Mouse (Mus musculus): ENCODE measurements around the gene Phf1.
A peak's percentile ranks its signal among the peaks of the same experiment; 100 is the strongest.
"Not testable (repeated sequence)": the region's sequence is repeated elsewhere in the genome, so short reads cannot be mapped to it uniquely, and the experiment has no call there.

The Phf1 gene

GRCm38 (mm10) chr17:26932839-26933398 lies at the start of gene Phf1:
Gene Phf1 (plus strand): TSS chr17:26933052.
- peak; percentile 93 for DNase-seq

- no peak for DNase-seq
Observed at GRCm38 (mm10) chr17:26883585-26883984, 49.3 kb upstream of the Phf1 start.

- peak; percentile 83 for DNase-seq
Observed at GRCm38 (mm10) chr17:26884995-26885926, 47.6 kb upstream of the Phf1 start.

DNA sequence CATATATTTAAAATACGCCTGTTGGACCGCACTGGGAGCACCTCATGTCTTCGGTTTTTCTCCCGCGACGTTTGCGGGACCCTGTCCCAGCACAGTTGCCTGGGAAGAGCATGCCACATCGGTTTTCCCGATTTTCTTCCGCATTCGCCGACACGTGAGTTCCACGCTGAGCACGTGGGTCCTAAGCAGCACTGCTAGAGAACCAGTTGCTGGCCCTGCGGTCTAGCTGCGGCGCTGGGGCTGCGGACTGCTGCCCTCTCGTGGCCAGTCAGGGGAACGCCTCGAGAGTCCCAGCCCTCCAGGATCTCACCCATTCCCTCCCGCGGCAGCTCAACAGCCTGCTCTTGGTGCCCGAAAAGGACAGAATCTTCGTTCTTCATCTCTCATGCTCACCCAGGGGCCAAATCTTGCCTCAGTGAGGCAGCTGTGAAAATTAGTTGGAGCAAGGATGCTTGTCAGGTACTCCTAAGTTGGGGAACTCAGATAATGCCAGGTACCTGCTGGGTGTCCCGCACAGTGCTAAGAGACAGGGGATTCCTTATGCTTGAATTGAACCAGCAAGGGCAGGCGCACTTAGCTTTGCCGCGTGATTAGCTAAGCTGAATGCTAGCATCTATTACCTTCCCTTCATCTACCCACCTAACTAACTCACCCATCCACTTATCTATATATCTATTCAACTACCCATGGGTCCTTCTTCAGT lies 46.7 kb upstream of the Phf1 start:
- DNase-seq, result peak; percentile 90

DNA sequence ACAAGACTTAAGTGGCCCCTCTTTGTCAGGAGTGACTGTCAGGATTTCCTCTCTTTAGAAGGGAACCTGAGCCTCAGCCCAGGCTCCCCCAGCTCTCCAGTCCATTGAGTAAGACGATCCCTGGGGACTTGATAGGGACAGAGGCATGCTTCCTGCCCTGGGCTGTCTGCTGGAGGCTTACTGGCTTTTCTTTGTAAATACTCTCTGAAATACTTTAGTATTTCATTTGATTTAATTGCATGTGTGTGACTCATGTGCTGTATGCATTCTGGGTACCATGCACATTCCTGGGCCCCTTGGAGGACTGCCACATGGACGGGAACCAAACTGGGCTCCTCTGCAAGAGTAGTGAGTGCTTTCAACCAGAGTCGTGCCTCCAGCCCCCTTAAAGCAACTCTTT lies 44.9 kb upstream of the Phf1 start:
- no peak for DNase-seq

GRCm38 (mm10) chr17:26892635-26893375 lies 40.0 kb upstream of the Phf1 start:
- peak; percentile 64 for DNase-seq

GRCm38 (mm10) chr17:26893492-26893891 lies 39.4 kb upstream of the Phf1 start:
- peak; percentile 21 for DNase-seq

DNA sequence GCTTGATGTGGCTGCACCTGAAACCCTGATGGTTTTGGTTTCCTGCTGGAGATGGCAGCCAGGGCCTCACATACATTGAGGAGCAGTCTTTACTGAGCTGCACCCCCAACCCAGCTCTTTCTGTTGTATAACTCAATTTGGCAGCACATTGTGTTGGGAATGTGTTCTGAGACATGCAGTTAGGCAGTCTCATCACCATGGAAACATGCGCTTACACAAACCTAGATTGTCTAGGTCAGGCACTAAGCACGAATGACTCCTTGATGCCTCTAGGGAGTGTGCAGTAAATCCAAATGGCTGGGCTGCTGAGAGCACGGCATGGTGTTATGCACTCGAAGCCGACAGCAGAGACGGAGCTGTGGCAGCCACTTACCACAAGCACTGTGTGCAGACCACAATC lies 38.5 kb upstream of the Phf1 start:
- peak; percentile 27 for DNase-seq

- DNase-seq, result peak; percentile 90
Observed at GRCm38 (mm10) chr17:26895578-26895977, 37.3 kb upstream of the Phf1 start.

- DNase-seq, result no peak
Observed at GRCm38 (mm10) chr17:26900916-26901315, 31.9 kb upstream of the Phf1 start.

DNA sequence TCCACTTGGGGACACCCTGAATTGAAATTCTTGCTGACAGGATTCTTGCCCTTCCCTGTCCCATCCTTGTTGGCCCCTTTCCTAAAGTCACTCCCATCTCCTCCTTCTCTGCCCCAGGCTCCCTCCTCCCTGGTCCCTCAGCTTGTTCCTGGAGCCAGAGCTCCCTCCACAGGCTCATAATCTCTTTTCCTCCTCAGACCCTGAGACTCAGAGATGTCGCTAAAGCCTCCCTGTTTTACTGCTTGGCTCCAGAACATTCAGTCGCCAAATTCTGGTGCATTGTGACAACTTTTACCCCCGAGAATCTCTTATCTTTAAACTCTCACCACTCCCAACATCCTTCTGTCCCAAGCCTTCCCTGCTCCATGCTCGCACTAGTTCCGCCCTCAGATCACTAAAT lies 28.5 kb upstream of the Phf1 start:
- DNase-seq, result no peak

DNA sequence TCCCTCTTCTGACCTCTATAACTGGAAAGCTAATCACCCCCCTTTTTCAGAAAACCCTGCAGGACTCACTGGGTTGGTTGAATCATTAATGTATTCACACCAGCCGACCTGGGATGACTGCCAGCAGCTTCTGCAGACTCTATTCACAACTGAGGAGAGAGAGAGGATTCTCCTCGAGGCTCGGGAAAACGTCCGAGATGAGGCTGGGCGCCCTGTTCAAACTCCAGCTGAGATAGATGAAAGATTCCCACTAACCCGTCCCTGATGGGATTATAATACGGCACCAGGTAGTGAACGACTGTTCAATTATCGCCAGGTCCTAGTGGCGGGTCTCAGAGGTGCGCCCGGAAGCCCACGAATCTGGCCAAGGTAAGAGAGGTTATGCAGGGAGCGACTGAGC lies 25.3 kb upstream of the Phf1 start:
- not testable (repeated sequence) for DNase-seq

DNA sequence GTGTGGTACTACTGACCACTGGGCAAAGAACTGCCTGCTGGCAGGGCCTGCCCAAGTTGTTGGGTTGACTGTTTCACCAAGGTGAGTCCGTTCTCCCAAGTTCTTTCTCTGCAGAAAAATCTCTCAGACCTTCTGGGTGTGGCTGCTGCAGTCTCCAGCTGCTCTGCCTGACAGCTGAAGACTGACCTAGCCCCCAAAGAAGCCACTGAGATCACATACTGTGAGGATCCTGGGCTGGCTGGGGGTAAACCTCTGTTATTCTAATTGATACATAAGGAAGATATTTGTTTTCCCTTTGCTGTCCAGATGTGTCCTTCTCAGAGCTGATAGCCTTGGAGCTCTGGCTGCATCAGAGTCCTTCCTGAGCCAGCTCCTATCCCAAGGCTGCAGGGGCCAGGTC lies 17.6 kb upstream of the Phf1 start:
- no peak for DNase-seq

DNA sequence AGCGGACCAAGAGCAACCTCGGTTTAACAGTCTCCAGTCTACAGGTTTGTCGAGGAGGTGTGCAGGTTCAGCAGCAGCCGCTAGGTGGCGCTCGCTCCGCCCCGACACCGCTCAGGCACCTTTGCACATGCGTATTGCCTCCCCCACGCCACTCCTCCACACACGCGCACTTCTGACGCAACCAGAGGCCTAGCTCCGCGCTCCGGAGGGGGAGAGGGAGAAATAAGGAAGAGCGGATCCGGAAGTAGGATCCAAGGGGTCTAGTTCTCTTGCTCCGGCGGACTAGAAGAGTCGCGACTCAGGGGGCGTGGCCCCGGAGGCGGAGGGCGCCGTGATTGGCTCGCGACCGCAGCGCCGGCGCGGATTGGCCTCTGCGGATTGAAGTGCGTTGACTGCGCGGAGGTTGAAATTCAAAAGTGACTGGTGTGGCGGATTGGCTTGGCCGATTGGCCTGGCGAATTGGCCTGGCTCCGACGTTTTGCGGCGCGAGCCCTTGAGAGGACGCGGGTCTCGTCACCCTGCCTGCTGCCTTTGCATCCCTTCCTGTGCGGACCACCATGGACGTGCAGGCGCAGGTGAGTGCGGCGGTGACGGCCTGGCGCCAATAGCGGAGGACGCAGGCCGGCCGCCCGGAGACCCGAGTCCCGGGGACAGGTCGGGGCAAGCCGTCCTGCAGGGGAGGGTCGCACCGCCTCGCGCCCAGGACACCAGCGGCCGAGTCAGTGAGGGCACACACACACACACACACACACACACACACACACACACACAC lies 16.0 kb upstream of the Phf1 start, which contains the start of gene Kifc5b:
Gene Kifc5b, plus strand, starts transcription at position 381 of the 772 bp plus-strand sequence.
- DNase-seq, result peak; percentile 100

DNA sequence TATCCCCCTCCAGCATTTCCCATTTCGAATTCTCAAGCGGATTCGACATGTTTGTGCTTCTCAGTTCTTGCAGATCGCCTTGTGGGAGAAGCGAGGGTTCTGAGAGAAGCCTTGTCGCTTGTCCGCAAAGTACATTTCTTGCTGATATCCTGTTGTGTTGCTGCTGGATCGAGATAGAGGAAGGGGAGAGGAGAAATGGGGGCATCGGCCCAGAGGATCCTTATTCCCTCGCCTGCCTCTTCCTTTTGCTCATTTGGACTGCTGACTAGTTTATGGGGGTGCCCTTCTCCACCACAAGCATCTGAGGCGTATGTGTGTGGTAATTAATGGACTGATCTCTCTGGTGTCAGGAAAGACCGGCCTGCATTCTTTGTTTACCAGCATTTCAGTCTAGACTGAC lies 15.3 kb upstream of the Phf1 start:
- not testable (repeated sequence) for DNase-seq

DNA sequence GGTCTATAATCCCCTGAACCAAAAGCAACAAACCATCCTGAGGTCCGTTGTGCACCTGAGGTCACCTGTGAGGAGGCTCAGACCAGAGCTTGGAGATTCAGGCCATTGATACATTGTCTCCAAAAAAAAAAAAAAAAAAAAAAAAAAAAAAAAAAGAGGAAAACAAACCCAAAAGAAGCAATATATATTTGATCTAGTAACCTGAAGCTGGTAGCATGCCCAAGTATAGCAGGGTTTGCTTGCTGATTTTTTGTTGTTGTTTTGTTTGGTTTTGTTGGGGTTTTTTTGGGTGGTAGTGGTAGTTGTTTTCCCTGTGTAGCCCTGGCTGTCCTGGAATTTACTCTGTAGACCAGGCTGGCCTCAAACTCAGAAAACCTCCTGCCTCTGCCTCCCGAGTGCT lies 14.5 kb upstream of the Phf1 start:
- DNase-seq, result no peak

DNA sequence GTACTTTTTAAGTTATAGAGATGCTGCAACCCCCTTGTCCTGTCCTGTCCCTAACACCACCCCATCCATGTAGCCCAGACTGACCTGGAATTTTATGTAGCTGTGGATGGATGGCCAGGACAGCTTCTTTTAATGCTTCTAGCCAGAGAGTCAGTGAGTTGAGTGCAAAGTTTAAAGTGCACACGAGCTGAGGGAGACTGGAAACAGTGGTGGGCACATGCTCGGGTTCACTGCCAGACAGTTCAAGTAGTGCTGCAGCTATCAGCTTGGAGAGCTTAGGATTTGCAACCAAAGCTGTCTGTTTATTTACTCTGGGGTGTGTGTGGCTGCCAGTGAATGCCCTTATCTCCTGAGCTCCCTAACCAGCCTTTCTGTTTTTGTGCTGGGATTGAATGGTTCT lies 13.3 kb upstream of the Phf1 start:
- not testable (repeated sequence) for DNase-seq

GRCm38 (mm10) chr17:26922368-26922767 lies 10.5 kb upstream of the Phf1 start:
- not testable (repeated sequence) for DNase-seq

DNA sequence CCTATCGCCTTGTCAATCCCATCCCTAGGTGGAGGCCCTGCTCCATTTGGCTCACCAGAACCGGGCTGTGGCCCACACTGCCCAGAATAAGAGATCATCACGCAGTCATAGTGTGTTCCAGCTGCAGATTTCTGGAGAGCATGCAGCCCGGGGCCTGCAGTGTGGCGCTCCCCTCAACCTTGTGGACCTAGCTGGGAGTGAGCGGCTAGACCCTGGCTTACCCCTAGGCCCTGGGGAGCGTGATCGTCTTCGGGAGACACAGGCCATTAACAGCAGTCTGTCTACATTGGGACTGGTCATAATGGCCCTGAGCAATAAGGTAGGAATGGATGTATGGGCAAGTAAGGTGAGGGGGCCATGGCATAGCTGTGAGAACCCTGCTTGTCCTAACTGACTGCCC lies 7.4 kb upstream of the Phf1 start:
- DNase-seq, result not testable (repeated sequence)

DNA sequence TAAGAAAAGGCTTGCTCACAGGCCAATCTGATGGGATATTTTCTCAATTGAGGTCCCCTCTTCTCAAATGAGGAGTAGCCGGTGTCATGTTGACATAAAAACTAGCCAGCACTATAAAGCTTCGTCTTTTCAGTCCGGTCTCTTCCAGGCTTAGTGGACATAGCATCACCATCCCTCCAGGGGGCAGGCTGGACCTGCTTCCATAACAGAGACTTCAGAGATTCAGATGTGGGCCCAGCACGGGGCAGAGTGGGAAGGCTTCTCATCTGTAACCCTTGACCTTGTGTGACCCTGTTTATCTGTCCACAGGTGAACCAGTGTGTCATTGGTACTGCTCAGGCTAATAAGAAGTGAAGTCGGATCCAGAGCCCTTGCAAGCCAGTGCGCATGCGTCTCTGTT lies 1.1 kb upstream of the Phf1 start:
- peak; percentile 68 for DNase-seq

DNA sequence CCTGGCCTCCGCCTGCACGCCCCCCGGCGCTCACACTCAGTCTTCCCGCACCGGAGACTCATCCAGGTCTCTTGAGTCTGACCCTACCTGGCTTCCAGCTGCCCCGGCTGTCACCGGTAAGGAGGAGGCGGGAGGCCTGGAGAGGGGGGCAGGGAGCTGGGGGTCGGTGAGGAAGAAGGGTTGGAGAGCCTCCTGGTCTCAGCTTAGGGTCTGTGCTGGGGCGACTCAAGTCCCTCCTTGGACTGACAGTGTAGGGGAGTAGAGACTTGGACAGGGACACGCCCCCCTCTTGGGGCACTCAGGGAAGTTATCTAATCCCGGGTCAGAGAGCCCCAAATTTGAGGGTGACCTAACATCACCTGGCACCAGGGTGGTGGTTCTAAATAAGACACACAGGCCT lies 567 bp downstream of the Phf1 start:
- DNase-seq, result no peak

All from retina, postnatal 1 day (tissue).